Mouse (Mus musculus): Measurements from ENCODE around the gene Naf1. TPM values are rescaled to one million over a fixed set of nuclear protein-coding genes. Genes with fewer than 3 reads are reported as not detected.

The Naf1 gene
- polyA plus RNA-seq, 1 experiment from 2014 or later = 2.0 TPM

DNA sequence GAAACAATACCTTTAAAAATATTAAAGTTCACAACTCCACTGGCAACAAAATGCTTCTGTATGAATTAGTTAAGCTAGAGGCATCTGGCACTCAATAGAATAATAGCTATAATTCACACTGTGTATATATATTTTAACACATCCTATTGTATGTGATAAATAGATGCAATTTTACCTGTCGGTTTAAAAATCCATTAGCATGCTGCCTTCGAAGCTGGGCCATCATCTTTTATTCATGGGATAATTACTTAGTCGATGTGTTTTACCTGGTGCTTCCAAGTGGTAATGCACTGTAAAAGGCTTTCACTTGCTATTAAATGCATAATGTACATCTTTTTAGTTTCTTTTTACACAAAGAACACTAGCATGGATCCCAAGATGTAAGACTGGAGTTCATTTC, 76.2 kb downstream of the Naf1 start:
- no peak overlapping the region for H3K9ac ChIP-seq (replicated peaks; ENCODE audit: low read depth, low read length)
- no peak overlapping the region for H3K27ac ChIP-seq (ENCODE audit: low read length)
- H3K4me2 ChIP-seq (ENCODE audit: low read length) = no peak overlapping the region
- peak; percentile 84 for ATAC-seq
- H3K4me3 ChIP-seq (replicated peaks; ENCODE audit: low read length) = no peak overlapping the region
- no peaks in the 10 kb centered on the region for H3K4me1 ChIP-seq (replicated peaks; ENCODE audit: control insufficient read depth, insufficient read depth, low read length)
- H3K9me3 ChIP-seq (ENCODE audit: control insufficient read depth, low read length) = no peaks in the 10 kb centered on the region
- 59% methylated on average over 3 of the region's 3 CpGs for WGBS
- no peaks in the 10 kb centered on the region for H3K36me3 ChIP-seq (ENCODE audit: control insufficient read depth, insufficient read depth)
- no peaks in the 10 kb centered on the region for H3K27me3 ChIP-seq (replicated peaks; ENCODE audit: control insufficient read depth, insufficient read depth, low read length)

Other genes starting within 250 kb of the Naf1 start
- gene Npy5r, start 172.1 kb upstream of the Naf1 start, polyA plus RNA-seq (2015; fragmentation: Nextera tagmentation; extraction: Ambion mirVana) = 0.61 and 0.76 TPM in 2 replicates
- 9.3 and 10.8 TPM in 2 replicates for gene Npy1r, start 163.0 kb upstream of the Naf1 start, polyA plus RNA-seq (2015; fragmentation: Nextera tagmentation; extraction: Ambion mirVana)